Mouse (Mus musculus) embryo, embryonic 11 days (tissue): ENCODE data around the gene Pparg.
A peak's percentile ranks its signal among the peaks of the same experiment; 100 is the strongest.

Experiments used
- DNase-seq: peaks from one replicate; pipeline ENCODE4 v3.0.0-alpha.2; 2015

The Pparg gene

GRCm38 (mm10) chr6:115360776-115361605, at the start of gene Pparg:
TSS of gene Pparg (plus strand) at chr6:115360951.
- DNase-seq, result peak; percentile 62

GRCm38 (mm10) chr6:115312780-115313179, 48.0 kb upstream of the Pparg start:
- no peak for DNase-seq

- no peak for DNase-seq
Measured at GRCm38 (mm10) chr6:115313235-115313738, 47.5 kb upstream of the Pparg start.

GRCm38 (mm10) chr6:115313910-115314309, 46.8 kb upstream of the Pparg start:
- no peak for DNase-seq

- no peak for DNase-seq
Measured at GRCm38 (mm10) chr6:115315770-115316169, 45.0 kb upstream of the Pparg start.

GRCm38 (mm10) chr6:115316811-115317221, 43.9 kb upstream of the Pparg start:
- DNase-seq, result no peak

GRCm38 (mm10) chr6:115318811-115319210, 41.9 kb upstream of the Pparg start:
- DNase-seq, result no peak

- no peak for DNase-seq
Measured at GRCm38 (mm10) chr6:115319686-115320085, 41.1 kb upstream of the Pparg start.

GRCm38 (mm10) chr6:115320927-115321714, 39.6 kb upstream of the Pparg start:
- no peak for DNase-seq

GRCm38 (mm10) chr6:115321883-115322351, 38.8 kb upstream of the Pparg start:
- DNase-seq, result no peak

GRCm38 (mm10) chr6:115322956-115323355, 37.8 kb upstream of the Pparg start:
- no peak for DNase-seq

GRCm38 (mm10) chr6:115330964-115331363, 29.8 kb upstream of the Pparg start:
- no peak for DNase-seq

GRCm38 (mm10) chr6:115333099-115333694, 27.6 kb upstream of the Pparg start:
- DNase-seq, result no peak

GRCm38 (mm10) chr6:115335536-115335935, 25.2 kb upstream of the Pparg start:
- DNase-seq, result no peak

GRCm38 (mm10) chr6:115340084-115340483, 20.7 kb upstream of the Pparg start:
- no peak for DNase-seq

- no peak for DNase-seq
Measured at GRCm38 (mm10) chr6:115343096-115343495, 17.7 kb upstream of the Pparg start.

- no peak for DNase-seq
Measured at GRCm38 (mm10) chr6:115343570-115343969, 17.2 kb upstream of the Pparg start.

GRCm38 (mm10) chr6:115344101-115344500, 16.6 kb upstream of the Pparg start:
- no peak for DNase-seq

- no peak for DNase-seq
Measured at GRCm38 (mm10) chr6:115344513-115344912, 16.2 kb upstream of the Pparg start.

- no peak for DNase-seq
Measured at GRCm38 (mm10) chr6:115345013-115345412, 15.7 kb upstream of the Pparg start.

GRCm38 (mm10) chr6:115349641-115350464, 10.9 kb upstream of the Pparg start:
- DNase-seq, result no peak
